Mouse (Mus musculus) cerebellum, adult 2 months (tissue): Measurements from ENCODE around the gene Snx33.

Experiments used
- CTCF ChIP-seq: fragments of 200-500 bp; IDR thresholded peaks from 2 replicates; pipeline ENCODE4 v1.5.1; 2011; ENCODE audit warnings: low read depth, mild to moderate bottlenecking, control low read depth, low read length, moderate library complexity, borderline replicate concordance; ENCODE audit not compliant: insufficient read depth
- POLR2A ChIP-seq: fragments of 200-500 bp; IDR thresholded peaks from 2 replicates; pipeline ENCODE4 v1.6.1; 2011; ENCODE audit warnings: low read length, control low read depth, borderline replicate concordance; ENCODE audit not compliant: insufficient read depth

DNA sequence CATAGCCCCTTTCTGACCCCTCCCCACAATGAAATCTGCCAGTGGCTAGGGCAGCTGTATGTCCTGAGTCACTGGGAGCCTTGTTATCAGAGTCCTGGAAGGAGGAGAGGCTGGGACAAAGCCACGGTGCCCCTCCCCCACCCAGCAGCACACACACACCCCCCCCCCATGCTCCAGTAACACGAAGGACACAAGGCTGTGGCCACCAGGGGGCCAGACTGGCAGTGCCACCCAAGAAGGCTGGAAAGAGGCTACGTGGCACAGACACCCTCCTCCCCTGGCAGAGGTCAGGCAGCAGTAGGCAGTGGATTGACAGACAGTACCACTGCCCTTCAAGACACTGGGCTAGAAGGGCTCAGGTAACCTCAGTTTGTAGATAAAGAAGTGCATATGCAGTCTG is 34.2 kb downstream of the Snx33 start:
- TF ChIP-seq CTCF, result no peak
- TF ChIP-seq POLR2A, result no peak
